Mouse (Mus musculus) erythroblast, embryonic 14.5 days (primary cell): ENCODE results near the gene Edem3.

ENCODE experiments used
- GATA1 ChIP-seq: IDR thresholded peaks from 2 replicates; pipeline ENCODE4 v1.6.1; 2012; ENCODE audit warnings: low read length, inconsistent platforms, mixed read lengths
- TAL1 ChIP-seq: IDR thresholded peaks from 3 replicates; pipeline ENCODE4 v1.6.1; 2012; ENCODE audit warnings: low read length, inconsistent platforms, mixed read lengths

DNA sequence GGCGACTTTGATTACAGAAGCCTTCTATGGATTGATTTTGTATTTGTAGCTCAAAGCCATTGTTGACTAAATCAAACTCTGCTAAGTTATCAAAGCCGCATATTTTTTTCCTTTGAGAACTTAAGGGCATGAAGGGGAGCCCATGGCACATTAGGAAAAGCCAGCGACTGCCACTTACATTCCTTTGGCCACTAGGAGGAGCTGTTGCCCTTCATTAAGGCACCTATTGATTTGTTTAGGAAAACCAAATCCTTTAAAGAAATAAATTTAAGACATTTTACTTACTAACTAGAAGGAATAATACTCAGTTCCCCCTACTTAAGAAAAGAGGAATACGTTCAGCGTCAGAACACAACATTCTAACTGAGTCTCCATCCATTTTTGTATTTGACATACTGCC is 65.3 kb downstream of the Edem3 start:
- TF ChIP-seq TAL1 (no peak), GATA1 (no peak)
